Mouse (Mus musculus): ENCODE data around the gene Krtap9-5. TPM values are rescaled to one million over a fixed set of nuclear protein-coding genes. Genes with fewer than 3 reads are reported as not detected.

The Krtap9-5 gene
- not detected for total RNA-seq (2023)

DNA sequence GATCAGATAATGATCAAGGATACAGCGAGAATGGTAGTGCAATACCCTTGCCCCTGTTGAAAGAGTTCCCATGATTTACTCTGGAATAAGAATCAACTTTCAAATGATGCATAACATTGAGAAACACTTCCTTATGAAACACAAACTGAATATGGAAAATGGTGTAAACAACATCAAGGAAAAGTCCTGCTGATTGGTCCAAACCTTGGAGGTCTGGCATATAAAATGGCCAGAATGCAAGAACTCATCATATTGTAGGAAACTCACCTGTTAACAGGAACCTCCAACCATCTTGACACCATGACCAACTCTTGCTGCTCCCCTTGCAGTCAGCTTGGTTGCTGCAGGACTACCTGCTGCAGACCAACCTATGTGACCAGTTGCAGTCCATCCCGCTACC is at the start of gene Krtap9-5:
Krtap9-5 (plus strand) TSS at position 301 of the 400 bp plus-strand sequence.

GRCm38 (mm10) chr11:99907620-99908019 is 40.7 kb upstream of the Krtap9-5 start, which contains the start of gene Krtap31-1:
Krtap31-1 (plus strand) TSS chr11:99907920.

GRCm38 (mm10) chr11:99914451-99914850 is 33.8 kb upstream of the Krtap9-5 start, which contains the start of gene Gm11565:
Gm11565 (plus strand) TSS chr11:99914751.

GRCm38 (mm10) chr11:99935991-99936390 is 12.3 kb upstream of the Krtap9-5 start, which contains the start of gene Krtap31-2:
Krtap31-2 (plus strand) TSS chr11:99936291.

GRCm38 (mm10) chr11:99978953-99979352 is 30.7 kb downstream of the Krtap9-5 start, which contains the start of gene Krtap29-1:
Krtap29-1 (minus strand) TSS chr11:99979053.

DNA sequence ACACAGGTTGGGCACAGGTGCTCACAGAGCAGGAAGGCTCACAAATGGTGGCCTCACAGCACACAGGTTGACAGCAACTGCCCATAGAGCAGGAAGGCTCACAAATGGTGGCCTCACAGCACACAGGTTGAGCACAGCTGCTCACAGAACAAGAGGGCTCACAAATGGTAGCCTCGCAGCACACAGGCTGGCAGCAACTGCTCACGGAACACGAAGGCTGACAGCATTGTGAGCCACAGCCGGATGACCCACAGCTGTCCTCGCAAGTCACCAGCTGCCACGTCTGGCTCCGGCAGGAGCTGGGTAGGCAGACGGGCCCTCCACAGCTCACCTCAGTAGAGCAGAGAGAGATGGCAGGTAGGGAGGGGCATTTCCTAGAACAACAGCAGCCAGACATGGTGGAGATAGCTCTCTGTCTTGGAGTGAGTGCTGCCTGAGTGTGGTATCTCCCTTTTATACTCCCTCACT is 37.9 kb downstream of the Krtap9-5 start, which contains the start of gene Krtap16-1:
Krtap16-1 (minus strand) TSS at position 418 of the 468 bp plus-strand sequence.

GRCm38 (mm10) chr11:99993620-99994383 is 45.5 kb downstream of the Krtap9-5 start, which contains the start of gene Krtap17-1:
Krtap17-1 (minus strand) TSS chr11:99993994.

Other genes starting within 250 kb of the Krtap9-5 start
- gene Gm14180, start 214.2 kb upstream of the Krtap9-5 start, total RNA-seq (2023) = not detected
- gene Gm11595, start 175.6 kb upstream of the Krtap9-5 start, total RNA-seq (2023) = not detected
- gene Krtap4-8, start 167.8 kb upstream of the Krtap9-5 start, total RNA-seq (2023) = not detected
- not detected for gene Krtap4-9, start 163.3 kb upstream of the Krtap9-5 start, total RNA-seq (2023)
- gene Gm11596, start 155.0 kb upstream of the Krtap9-5 start, total RNA-seq (2023) = not detected
- gene Gm11569, start 149.5 kb upstream of the Krtap9-5 start, total RNA-seq (2023) = not detected
- not detected for gene Gm11554, start 144.0 kb upstream of the Krtap9-5 start, total RNA-seq (2023)
- not detected for gene Krtap4-13, start 138.6 kb upstream of the Krtap9-5 start, total RNA-seq (2023)
- gene Gm11564, start 132.8 kb upstream of the Krtap9-5 start, total RNA-seq (2023) = not detected
- not detected for gene 2300003K06Rik, start 110.4 kb upstream of the Krtap9-5 start, total RNA-seq (2023)
- gene Krtap4-16, start 96.9 kb upstream of the Krtap9-5 start, total RNA-seq (2023) = not detected
- gene Gm11568, start 90.6 kb upstream of the Krtap9-5 start, total RNA-seq (2023) = not detected
- gene Gm11559, start 84.0 kb upstream of the Krtap9-5 start, total RNA-seq (2023) = not detected
- not detected for gene Krtap9-1, start 75.1 kb upstream of the Krtap9-5 start, total RNA-seq (2023)
- gene Gm11567, start 69.3 kb upstream of the Krtap9-5 start, total RNA-seq (2023) = not detected
- gene Krtap31-1, start 40.6 kb upstream of the Krtap9-5 start, total RNA-seq (2023) = not detected
- not detected for gene Gm11565, start 33.7 kb upstream of the Krtap9-5 start, total RNA-seq (2023)
- gene Krtap31-2, start 12.2 kb upstream of the Krtap9-5 start, total RNA-seq (2023) = not detected
- not detected for gene Krtap29-1, start 30.6 kb downstream of the Krtap9-5 start, total RNA-seq (2023)
- not detected for gene Krtap16-1, start 38.1 kb downstream of the Krtap9-5 start, total RNA-seq (2023)
- not detected for gene Krtap17-1, start 45.5 kb downstream of the Krtap9-5 start, total RNA-seq (2023)
- gene Krt33a, start 67.7 kb downstream of the Krtap9-5 start, total RNA-seq (2023) = not detected
- not detected for gene Krt33b, start 81.4 kb downstream of the Krtap9-5 start, total RNA-seq (2023)
- not detected for gene Krt34, start 93.1 kb downstream of the Krtap9-5 start, total RNA-seq (2023)
- gene Krt31, start 102.1 kb downstream of the Krtap9-5 start, total RNA-seq (2023) = not detected
- gene Krt32, start 139.8 kb downstream of the Krtap9-5 start, total RNA-seq (2023) = not detected
- not detected for gene Krt35, start 147.8 kb downstream of the Krtap9-5 start, total RNA-seq (2023)
- not detected for gene Krt36, start 157.2 kb downstream of the Krtap9-5 start, total RNA-seq (2023)
- not detected for gene Krt13, start 173.1 kb downstream of the Krtap9-5 start, total RNA-seq (2023)
- not detected for gene Krt15, start 187.5 kb downstream of the Krtap9-5 start, total RNA-seq (2023)
- 4.8 TPM for gene Krt19, start 200.2 kb downstream of the Krtap9-5 start, total RNA-seq (2023)
- not detected for gene Krt9, start 244.8 kb downstream of the Krtap9-5 start, total RNA-seq (2023)